Mouse (Mus musculus) ES-E14 (cell line): ENCODE results near the gene Slc38a8.

Source experiments
- CHD2 ChIP-seq: IDR thresholded peaks from 2 replicates; pipeline ENCODE4 v1.6.1; 2014; ENCODE audit warnings: mild to moderate bottlenecking, low read depth, low read length, inconsistent platforms
- HCFC1 ChIP-seq: IDR thresholded peaks from 2 replicates; pipeline ENCODE4 v1.6.1; 2012; ENCODE audit warnings: low read length, inconsistent platforms, borderline replicate concordance; ENCODE audit not compliant: insufficient read depth
- MAFK ChIP-seq: IDR thresholded peaks from 2 replicates; pipeline ENCODE4 v1.6.1; 2014; ENCODE audit warnings: mild to moderate bottlenecking, low read depth, low read length, inconsistent platforms; ENCODE audit not compliant: insufficient read depth
- ZC3H11A ChIP-seq: IDR thresholded peaks from 2 replicates; pipeline ENCODE4 v1.6.1; 2012; ENCODE audit warnings: low read depth, mild to moderate bottlenecking, inconsistent platforms, low read length, borderline replicate concordance
- ZNF384 ChIP-seq: IDR thresholded peaks from 2 replicates; pipeline ENCODE4 v1.6.1; 2012; ENCODE audit warnings: low read depth, low read length, inconsistent platforms

GRCm38 (mm10) chr8:119447781-119448170 is 53.7 kb downstream of the Slc38a8 start:
- no peak for TF ChIP-seq ZC3H11A
- no peak for TF ChIP-seq HCFC1
- TF ChIP-seq ZNF384, result no peak
- TF ChIP-seq MAFK, result no peak
- TF ChIP-seq CHD2, result no peak
